Mouse (Mus musculus) heart, postnatal 0 days (tissue): Measurements from ENCODE around the gene Ift172. TPM values are rescaled to one million over a fixed set of nuclear protein-coding genes. Genes with fewer than 3 reads are reported as not detected.

Source experiments
- ATAC-seq: fragments of 200-750 bp; cut with Nextera tagmentation; 2 replicates; pipeline ENCODE4 v1.8.0; 2017; ENCODE audit warnings: low read depth, moderate number of reproducible peaks, moderate library complexity; ENCODE audit not compliant: insufficient read depth
- DNase-seq: peaks from one replicate; pipeline ENCODE4 v3.0.0-alpha.2; 2016; ENCODE audit warnings: low spot score
- H3K27ac ChIP-seq: fragments of 300-500 bp; sonication (generic); 2 replicates; pipeline ENCODE4 v1.5.1; 2014; ENCODE audit warnings: low read depth, mild to moderate bottlenecking
- H3K27me3 ChIP-seq: fragments of 300-500 bp; sonication (generic); 2 replicates; pipeline ENCODE4 v1.6.1; 2014; ENCODE audit warnings: low read length, mixed read lengths; ENCODE audit not compliant: control insufficient read depth, insufficient read depth
- H3K36me3 ChIP-seq: fragments of 300-500 bp; sonication (generic); replicated peaks from 2 replicates; pipeline ENCODE4 v1.6.1; 2014; ENCODE audit warnings: low read length, mixed read lengths; ENCODE audit not compliant: control insufficient read depth, insufficient read depth
- H3K4me1 ChIP-seq: fragments of 300-500 bp; sonication (generic); 2 replicates; pipeline ENCODE4 v1.6.1; 2014; ENCODE audit warnings: antibody characterized with exemption; ENCODE audit not compliant: control insufficient read depth, insufficient read depth
- H3K4me2 ChIP-seq: fragments of 300-500 bp; sonication (generic); 2 replicates; pipeline ENCODE4 v1.6.1; 2014; ENCODE audit warnings: low read depth, mild to moderate bottlenecking, low read length, moderate library complexity
- H3K4me3 ChIP-seq: fragments of 300-500 bp; sonication (generic); 2 replicates; pipeline ENCODE4 v1.5.1; 2014; ENCODE audit warnings: low read depth, low read length
- H3K9ac ChIP-seq: fragments of 300-500 bp; sonication (generic); replicated peaks from 2 replicates; pipeline ENCODE4 v1.6.1; 2014; ENCODE audit warnings: low read depth, low read length, mixed read lengths
- H3K9me3 ChIP-seq: fragments of 300-500 bp; sonication (generic); replicated peaks from 2 replicates; pipeline ENCODE4 v1.6.1; 2016; ENCODE audit warnings: low read length; ENCODE audit not compliant: control insufficient read depth
- CTCF ChIP-seq: IDR thresholded peaks from 2 replicates; pipeline ENCODE4 v1.5.1; 2016; ENCODE audit warnings: antibody characterized with exemption, control low read depth, low read depth
- EP300 ChIP-seq: IDR thresholded peaks from 2 replicates; pipeline ENCODE4 v1.6.1; 2016; ENCODE audit warnings: antibody characterized with exemption, low read depth
- WGBS: fragments of 180-500 bp; shearing (Covaris S2); extraction: QIAGEN DNeasy Blood & Tissue Kit; methylation state at CpG from one replicate; pipeline ENCODE4 v1.1.7; 2014; 5-methylcytosine and 5-hydroxymethylcytosine counted together
- polyA plus RNA-seq: library from polyadenylated mRNA; unstranded; fragments of >200 nt; fragmentation: Nextera tagmentation; extraction: Ambion mirVana; gene quantifications from 2 replicates; pipeline ENCODE4 v1.2.1, GENCODE M21; 2015
- total RNA-seq: library from RNA; depleted of rRNA; stranded (reverse); fragments of >200 nt; gene quantifications from 2 replicates; pipeline ENCODE4 v1.2.3, GENCODE M21; 2014; ENCODE audit warnings: low replicate concordance

Ift172 gene
- total and polyA plus RNA-seq, 2 experiments from 2014 or later, result 14.6 to 30.3 TPM

GRCm38 (mm10) chr5:31303093-31303492, 12.2 kb upstream of the Ift172 start:
- Histone ChIP-seq H3K36me3 (no peaks in the 10 kb centered on the region), H3K9ac (no peak overlapping the region), H3K4me1 (no peaks in the 10 kb centered on the region), H3K27me3 (no peaks in the 10 kb centered on the region), H3K4me3 (no peak overlapping the region), H3K4me2 (no peak overlapping the region), H3K9me3 (no peaks in the 10 kb centered on the region), H3K27ac (no peak overlapping the region)
- TF ChIP-seq EP300, result no peak
- TF ChIP-seq CTCF, result no peak
- DNase-seq, result no peak
- no peak for ATAC-seq
- WGBS, result 77% methylated on average over 6 of the region's 6 CpGs

GRCm38 (mm10) chr5:31301866-31302265, 10.9 kb upstream of the Ift172 start:
- Histone ChIP-seq H3K4me3 (no peak overlapping the region), H3K9me3 (no peaks in the 10 kb centered on the region), H3K9ac (no peak overlapping the region), H3K36me3 (no peaks in the 10 kb centered on the region), H3K27me3 (no peaks in the 10 kb centered on the region), H3K27ac (no peak overlapping the region), H3K4me1 (no peaks in the 10 kb centered on the region), H3K4me2 (no peak overlapping the region)
- WGBS, result 57% methylated on average over 7 of the region's 8 CpGs
- ATAC-seq (no peak), DNase-seq (no peak)
- TF ChIP-seq EP300, result no peak
- TF ChIP-seq CTCF, result no peak

GRCm38 (mm10) chr5:31298486-31298885, 7.6 kb upstream of the Ift172 start:
- H3K27ac ChIP-seq, result no peak overlapping the region
- no peak for DNase-seq
- 51% methylated on average over 2 of the region's 2 CpGs for WGBS
- no peaks in the 10 kb centered on the region for H3K9me3 ChIP-seq
- no peaks in the 10 kb centered on the region for H3K36me3 ChIP-seq
- no peaks in the 10 kb centered on the region for H3K27me3 ChIP-seq
- no peak for ATAC-seq
- no peak overlapping the region for H3K4me3 ChIP-seq
- H3K4me2 ChIP-seq, result no peak overlapping the region
- no peak overlapping the region for H3K9ac ChIP-seq
- TF ChIP-seq EP300, result no peak
- no peak for TF ChIP-seq CTCF
- no peaks in the 10 kb centered on the region for H3K4me1 ChIP-seq

GRCm38 (mm10) chr5:31297981-31298380, 7.1 kb upstream of the Ift172 start:
- H3K27ac ChIP-seq, result no peak overlapping the region
- no peaks in the 10 kb centered on the region for H3K4me1 ChIP-seq
- no peak overlapping the region for H3K4me2 ChIP-seq
- H3K27me3 ChIP-seq, result no peaks in the 10 kb centered on the region
- no peak overlapping the region for H3K9ac ChIP-seq
- ATAC-seq, result no peak
- no peak overlapping the region for H3K4me3 ChIP-seq
- DNase-seq, result no peak
- WGBS, result 70% methylated on average over 3 of the region's 3 CpGs
- TF ChIP-seq CTCF, result no peak
- no peak for TF ChIP-seq EP300
- no peaks in the 10 kb centered on the region for H3K36me3 ChIP-seq
- no peaks in the 10 kb centered on the region for H3K9me3 ChIP-seq

- H3K4me2 ChIP-seq, result peak within 1 kb of the TSS; percentile 100; the same call in 1 of the 2 replicates
- WGBS, result 34% methylated on average over 13 of the region's 13 CpGs
- no peaks in the 10 kb centered on the region for H3K9me3 ChIP-seq
- H3K36me3 ChIP-seq, result no peaks in the 10 kb centered on the region
- no peak within 1 kb of the TSS for H3K4me3 ChIP-seq
- ATAC-seq (no peak), DNase-seq (no peak)
- no peaks in the 10 kb centered on the region for H3K4me1 ChIP-seq
- no peak within 1 kb of the TSS for H3K9ac ChIP-seq
- no peak within 1 kb of the TSS for H3K27ac ChIP-seq
- no peak for TF ChIP-seq EP300
- TF ChIP-seq CTCF, result no peak
- no peaks in the 10 kb centered on the region for H3K27me3 ChIP-seq
Observed at GRCm38 (mm10) chr5:31297047-31297757, 6.3 kb upstream of the Ift172 start, which contains the start of gene Gckr. Gene Gckr (plus strand): TSS chr5:31297443.

- H3K9ac ChIP-seq, result peak within 1 kb of the TSS; percentile 64
- under 1% methylated on average over 31 of the region's 46 CpGs for WGBS
- no peak for TF ChIP-seq EP300
- TF ChIP-seq CTCF, result no peak
- H3K4me1 ChIP-seq, result no peaks in the 10 kb centered on the region; the same call in 1 of the 2 replicates
- H3K4me3 ChIP-seq, result peak within 1 kb of the TSS; percentile 67
- ATAC-seq (peak; percentile 25; the same call in 1 of the 2 replicates), DNase-seq (no peak)
- H3K27ac ChIP-seq, result no peak within 1 kb of the TSS
- no peaks in the 10 kb centered on the region for H3K9me3 ChIP-seq
- H3K4me2 ChIP-seq, result peak within 1 kb of the TSS; percentile 100
- no peaks in the 10 kb centered on the region for H3K36me3 ChIP-seq
- H3K27me3 ChIP-seq, result no peaks in the 10 kb centered on the region
Observed at GRCm38 (mm10) chr5:31295606-31296141, 4.8 kb upstream of the Ift172 start, which contains the start of gene Fndc4. Gene Fndc4 (minus strand): TSS chr5:31296080.
